Mouse (Mus musculus): ENCODE results near the gene Cdc42bpa. TPM values are rescaled to one million over a fixed set of nuclear protein-coding genes. Genes with fewer than 3 reads are reported as not detected.

Cdc42bpa gene
- total RNA-seq, 4 experiments from 2014 or later: 222 to 265 (median 238) TPM

Other genes starting within 250 kb of the Cdc42bpa start
- gene Kif28, start 215.2 kb upstream of the Cdc42bpa start, total RNA-seq (2022): under 1 TPM in 2 of 4 experiments, not detected in 2; 0.22 to 0.27 TPM
- not detected for gene Gm10518, start 157.1 kb upstream of the Cdc42bpa start, total RNA-seq (2022)
- 10 to 100 TPM; 35.4 to 38.4 (median 36.1) TPM for gene Ahctf1, start 156.8 kb upstream of the Cdc42bpa start, total RNA-seq (2022)
- 10 to 100 TPM; 59.6 to 79.0 (median 61.8) TPM for gene Coq8a, start 239.1 kb downstream of the Cdc42bpa start, total RNA-seq (2022)

All from left cerebral cortex, adult 8-10 months (tissue).